Mouse (Mus musculus): ENCODE data around the gene Otoa. TPM values are rescaled to one million over a fixed set of nuclear protein-coding genes. Genes with fewer than 3 reads are reported as not detected.

The Otoa gene
- total RNA-seq, 1 experiment from 2014 or later: 0.12 TPM

DNA sequence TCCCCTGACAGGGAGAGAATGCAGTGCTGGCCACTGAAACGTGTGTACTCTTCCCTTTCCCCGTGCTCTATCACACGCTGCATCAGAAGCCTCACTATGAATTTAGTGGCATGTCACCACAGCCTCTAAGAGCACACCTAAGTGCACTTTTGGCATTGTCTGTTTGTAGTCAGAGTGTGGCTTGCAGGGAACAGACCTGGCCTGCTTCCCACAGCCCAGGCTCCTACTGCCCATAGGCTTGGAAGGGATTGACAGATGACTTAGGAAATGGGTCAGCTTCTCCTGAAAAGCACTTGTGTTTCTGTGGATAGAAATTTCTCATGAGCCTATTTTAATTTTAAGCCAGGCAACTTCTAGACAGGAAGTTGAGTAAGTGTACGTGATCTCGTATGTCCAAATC is 6.0 kb upstream of the Otoa start:
- no peak for ATAC-seq (ENCODE audit: extremely low read depth, insufficient number of reproducible peaks, low FRiP score, poor library complexity, severe bottlenecking)

DNA sequence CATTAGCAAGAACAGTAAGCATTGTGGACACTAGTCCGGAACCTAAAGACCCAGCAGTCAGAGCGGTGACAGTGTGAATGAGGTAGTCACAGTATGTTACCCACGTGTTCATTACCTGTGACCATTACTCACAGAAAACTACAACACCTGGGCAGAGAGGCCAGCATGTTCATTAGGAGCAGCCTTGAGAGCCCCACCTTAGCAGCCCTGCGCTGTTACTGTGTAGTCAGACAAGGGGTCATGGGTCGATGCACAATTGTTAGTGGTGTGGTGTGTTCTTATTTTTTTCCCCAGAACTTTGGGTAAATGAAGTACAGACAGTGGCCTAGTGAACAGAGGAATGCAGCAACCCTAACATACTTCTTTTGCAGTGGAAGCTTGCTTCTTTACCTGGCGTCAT is 4.1 kb upstream of the Otoa start:
- ATAC-seq (ENCODE audit: extremely low read depth, insufficient number of reproducible peaks, low FRiP score, poor library complexity, severe bottlenecking): no peak

DNA sequence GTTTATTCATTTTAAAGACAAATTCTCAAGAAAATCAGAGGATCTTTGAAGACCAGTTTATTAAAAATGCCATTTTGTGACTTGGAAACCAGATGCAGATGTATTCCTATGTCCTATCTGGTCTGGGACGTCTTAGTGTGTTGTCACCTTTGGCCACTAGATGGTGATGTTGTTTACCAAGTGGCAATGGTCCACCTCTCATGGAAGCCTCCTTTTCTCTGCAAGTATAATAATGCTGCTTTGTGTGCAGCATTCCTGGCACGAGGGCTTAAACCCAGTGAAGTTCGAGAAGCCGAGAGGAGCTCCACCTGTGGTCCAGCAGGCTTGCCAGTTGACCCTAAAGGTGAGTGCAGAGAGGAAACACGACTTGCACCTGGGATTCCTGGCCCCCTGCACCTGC is 3.6 kb upstream of the Otoa start:
- ATAC-seq (ENCODE audit: extremely low read depth, insufficient number of reproducible peaks, low FRiP score, poor library complexity, severe bottlenecking): peak; percentile 74

DNA sequence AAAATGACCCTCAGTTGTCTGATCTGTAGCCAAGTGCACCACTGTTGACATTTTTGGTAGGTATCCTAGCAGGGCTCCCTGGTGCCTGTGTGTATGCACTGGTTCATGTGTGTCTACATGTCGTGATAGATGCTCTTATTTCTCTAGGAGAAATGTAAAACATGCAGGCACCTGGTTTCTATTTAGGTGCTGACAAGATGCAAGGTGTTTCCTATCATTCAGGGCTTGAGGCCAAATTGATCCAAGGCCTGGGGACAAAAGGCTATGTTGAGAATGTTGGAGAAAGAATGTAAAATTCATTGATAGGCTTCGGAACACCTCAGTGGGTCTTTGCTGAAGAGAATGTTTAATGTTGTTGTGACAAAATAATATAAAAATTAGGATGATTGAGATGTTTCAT is 366 bp downstream of the Otoa start:
- ATAC-seq (ENCODE audit: extremely low read depth, insufficient number of reproducible peaks, low FRiP score, poor library complexity, severe bottlenecking): no peak

DNA sequence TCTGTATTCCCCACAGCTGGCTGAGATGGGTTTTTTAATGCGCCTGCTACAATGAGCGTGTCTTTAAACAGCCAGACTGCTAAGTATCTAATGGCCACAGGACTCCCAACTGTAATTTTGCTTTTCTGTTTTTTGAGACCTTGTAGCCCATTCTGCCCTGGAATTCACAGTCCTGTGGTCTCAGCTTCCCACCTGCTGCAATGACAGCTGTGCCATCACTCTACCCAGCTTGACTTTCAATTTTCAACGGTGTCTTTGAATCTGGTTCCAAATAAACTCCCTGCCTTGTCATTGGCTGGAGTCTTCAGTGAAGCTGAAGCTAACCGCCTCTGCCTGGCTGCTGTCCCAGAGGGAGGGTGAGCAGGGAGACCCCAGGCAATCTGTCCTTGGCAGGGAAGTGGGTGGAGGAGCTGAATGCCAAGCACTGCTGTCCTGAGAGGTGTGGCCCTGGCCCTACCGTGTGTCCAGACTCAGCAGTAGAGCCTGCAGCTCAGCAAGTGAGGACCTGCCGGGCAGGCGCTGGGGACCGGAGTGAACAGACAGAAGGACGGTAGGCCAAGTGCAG is 1.6 kb downstream of the Otoa start:
- no peak for ATAC-seq (ENCODE audit: extremely low read depth, insufficient number of reproducible peaks, low FRiP score, poor library complexity, severe bottlenecking)

DNA sequence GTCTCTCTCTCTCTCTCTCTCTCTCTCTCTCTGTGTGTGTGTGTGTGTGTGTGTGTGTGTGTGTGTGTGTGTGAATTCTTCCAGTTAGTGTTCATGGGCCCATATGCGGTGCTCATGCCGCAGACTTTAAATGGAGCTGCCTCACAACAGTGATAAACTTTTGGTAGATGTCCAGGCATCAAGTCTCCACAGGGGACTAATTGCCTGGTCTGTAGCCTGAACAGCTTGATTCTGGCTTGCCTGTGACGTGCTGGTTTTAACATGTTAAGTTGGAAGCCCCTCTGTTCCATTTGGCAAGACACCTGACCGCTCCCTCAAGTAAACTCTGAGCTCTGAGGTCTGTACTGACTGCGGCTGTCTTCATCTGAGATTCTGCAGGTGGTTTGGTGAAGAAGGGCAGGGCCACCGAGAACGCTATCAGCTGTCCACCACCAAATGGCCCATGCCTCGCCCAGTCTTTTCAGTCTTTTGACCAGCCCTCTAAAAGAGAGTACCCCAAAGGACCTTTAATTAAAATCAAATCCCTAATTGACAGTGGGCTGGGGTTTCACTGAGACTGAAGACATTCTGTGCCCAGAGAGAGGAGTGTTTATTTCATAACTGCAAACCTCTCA is 3.5 kb downstream of the Otoa start:
- no peak for ATAC-seq (ENCODE audit: extremely low read depth, insufficient number of reproducible peaks, low FRiP score, poor library complexity, severe bottlenecking)

DNA sequence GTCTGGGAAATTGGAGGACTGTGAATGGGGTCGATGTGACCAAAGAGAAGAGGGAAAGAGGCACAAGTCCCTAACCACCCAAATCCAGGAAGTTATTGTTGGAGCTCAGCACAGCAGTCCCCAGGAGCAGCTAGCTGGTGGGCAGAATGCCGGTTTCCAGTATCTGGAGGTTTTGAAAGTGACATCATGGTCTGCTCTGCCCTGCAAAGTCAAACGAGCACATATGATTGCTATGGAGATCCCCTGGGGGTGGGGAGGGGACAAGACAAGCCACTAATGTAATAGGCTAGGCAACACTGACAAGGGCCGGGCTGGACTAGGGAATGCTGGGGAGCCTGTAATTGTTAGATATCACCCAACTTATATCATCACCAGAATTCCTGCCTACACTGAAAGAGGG is 4.0 kb downstream of the Otoa start:
- no peak for ATAC-seq (ENCODE audit: extremely low read depth, insufficient number of reproducible peaks, low FRiP score, poor library complexity, severe bottlenecking)

DNA sequence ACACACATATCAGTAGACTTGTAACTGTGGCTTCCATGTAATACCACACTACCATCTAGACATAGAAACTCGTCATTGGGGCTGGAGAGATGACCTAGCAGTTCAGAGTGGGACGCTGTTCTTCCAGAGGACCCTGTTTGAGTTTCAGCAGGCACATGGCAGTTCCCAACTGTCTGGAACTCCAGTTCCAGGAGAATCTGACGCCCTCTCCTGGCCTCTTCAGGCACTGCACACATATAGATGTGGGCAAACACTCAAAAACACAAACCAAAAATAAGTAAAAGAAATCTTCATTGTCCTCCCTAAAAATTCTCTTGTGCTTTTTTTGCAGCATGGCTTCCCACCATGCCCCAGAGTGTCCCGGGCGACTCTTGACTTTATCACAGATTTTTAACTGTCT is 7.3 kb downstream of the Otoa start:
- ATAC-seq (ENCODE audit: extremely low read depth, insufficient number of reproducible peaks, low FRiP score, poor library complexity, severe bottlenecking): no peak

DNA sequence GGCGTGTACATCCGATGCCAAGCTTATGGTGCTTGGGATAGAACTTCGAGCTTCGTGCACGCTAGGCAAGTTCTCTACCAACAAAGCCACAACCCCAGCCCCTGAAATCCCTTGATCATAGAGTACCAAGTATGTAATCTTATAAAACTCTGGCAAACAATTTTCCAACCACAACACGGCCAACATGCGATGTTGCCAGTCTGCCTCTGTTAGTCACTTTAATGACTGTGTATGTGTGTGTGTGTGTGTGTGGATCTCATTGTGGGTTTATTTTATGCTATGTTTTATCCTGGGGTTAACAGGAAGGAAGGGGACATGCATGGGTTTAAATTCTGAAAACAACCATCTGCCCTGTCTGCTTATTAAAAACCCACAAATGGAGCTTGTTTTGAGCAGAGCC is 9.3 kb downstream of the Otoa start:
- ATAC-seq (ENCODE audit: extremely low read depth, insufficient number of reproducible peaks, low FRiP score, poor library complexity, severe bottlenecking): no peak

DNA sequence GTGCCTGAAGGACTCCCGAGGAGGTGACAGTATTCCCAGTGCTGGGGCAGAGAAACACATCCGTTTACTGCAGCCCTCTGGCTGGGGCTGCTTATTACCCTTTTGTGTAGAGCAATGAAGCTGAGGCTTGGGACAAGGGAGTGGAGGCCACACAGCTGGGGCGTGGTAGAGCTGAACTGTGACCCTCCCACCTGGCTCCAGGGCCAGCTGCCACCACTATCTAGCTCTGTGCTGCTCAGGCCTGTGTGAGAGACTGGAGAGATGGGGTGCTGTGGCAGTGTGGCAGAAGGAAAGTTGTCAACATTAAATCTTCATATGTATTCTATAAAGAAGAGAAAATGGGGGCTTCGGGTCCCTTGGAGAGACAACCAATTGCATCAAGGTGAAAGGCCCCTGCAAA is 11.6 kb downstream of the Otoa start:
- ATAC-seq (ENCODE audit: extremely low read depth, insufficient number of reproducible peaks, low FRiP score, poor library complexity, severe bottlenecking): no peak

DNA sequence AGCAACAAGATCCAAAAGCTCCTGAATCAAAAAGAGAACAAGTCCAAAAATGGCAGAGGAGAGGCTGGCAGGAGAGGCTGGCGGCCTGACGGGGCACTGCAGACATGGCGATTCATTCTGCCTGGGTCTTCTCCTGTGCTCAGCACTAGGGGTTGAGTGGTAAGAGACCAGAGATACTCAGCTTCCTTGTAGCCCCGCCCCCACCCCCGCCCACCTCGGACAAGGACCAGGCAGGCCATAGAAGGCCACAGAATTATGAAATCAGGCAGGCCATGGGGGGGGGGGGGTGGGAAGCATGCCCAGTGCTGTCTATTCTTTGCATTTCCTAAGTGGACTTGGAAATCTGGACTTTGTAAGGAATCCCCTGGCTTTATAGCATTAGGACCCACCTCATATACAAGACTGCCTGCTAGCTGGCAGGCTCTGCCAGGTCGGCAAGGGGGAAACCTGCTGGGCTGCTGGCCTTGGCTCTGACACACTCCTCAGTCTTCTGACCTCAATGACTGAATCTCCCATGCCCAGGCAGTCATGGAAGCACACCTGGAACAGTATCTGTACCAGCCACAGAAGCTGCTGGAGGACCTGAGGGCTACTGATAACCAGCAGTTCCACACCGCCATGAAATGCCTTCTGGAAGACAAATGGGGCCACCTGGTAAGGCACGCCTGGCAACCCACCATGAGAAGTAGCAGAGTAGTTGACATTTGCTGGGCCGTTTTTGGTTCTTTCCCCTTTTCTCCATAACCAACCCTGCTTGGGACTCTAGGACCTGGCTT is 17.4 kb downstream of the Otoa start:
- ATAC-seq (ENCODE audit: extremely low read depth, insufficient number of reproducible peaks, low FRiP score, poor library complexity, severe bottlenecking): no peak

DNA sequence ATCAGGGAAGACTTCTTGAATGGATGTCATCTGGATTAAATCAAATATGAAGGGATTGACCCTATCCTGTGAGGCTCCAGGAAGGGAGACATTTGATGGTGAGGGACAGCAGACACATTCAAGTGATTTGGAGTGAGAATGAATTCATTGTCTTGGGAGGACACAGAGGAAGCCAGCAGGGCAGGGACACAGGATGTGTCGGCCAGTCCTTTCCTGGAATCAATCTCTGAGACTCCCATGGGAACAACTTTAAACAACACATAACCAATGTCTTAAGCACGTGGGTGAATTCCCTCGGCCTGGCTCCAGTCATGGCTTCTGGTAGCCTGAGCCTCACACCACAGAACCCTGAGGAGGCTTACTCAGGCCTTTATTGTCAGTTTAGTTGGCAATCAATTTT is 26.4 kb downstream of the Otoa start:
- ATAC-seq (ENCODE audit: extremely low read depth, insufficient number of reproducible peaks, low FRiP score, poor library complexity, severe bottlenecking): no peak

DNA sequence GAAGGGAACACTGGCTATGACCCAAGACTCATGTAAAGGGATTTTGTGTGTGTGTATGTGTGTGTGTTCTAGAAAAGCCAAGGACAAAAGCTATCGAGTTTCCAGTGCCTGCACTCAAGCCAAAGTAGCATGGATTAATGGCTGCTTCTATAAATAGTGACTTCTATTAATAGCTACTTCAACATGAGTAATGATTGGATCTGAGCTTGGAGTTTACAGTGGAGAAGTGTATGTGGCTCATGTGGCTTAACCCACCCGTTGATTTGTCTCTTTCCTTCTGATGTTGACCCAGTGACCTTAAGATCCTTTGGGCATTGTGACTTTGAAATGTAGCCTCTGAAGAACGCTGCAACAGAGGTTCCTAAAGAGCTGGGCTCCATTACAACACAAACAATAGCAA is 29.9 kb downstream of the Otoa start:
- ATAC-seq (ENCODE audit: extremely low read depth, insufficient number of reproducible peaks, low FRiP score, poor library complexity, severe bottlenecking): no peak

DNA sequence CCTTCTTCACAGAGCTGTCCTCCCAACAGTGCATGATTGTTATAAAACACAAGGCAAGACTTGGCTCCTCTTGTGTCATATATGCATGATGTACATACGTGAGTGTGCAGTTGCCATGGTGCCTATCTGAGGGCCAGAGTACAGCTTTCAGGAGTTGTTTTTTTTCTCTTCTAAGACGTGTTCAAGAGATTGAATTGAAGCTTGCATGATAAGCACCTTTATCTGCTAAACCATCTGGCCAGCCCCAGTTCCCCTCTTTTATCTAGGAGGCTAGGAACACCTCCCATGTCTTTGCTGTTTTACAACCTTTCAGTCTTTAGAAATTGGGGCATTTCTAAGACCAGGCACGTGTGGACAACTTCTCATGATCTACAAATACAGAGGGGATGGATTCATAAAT is 30.3 kb downstream of the Otoa start:
- no peak for ATAC-seq (ENCODE audit: extremely low read depth, insufficient number of reproducible peaks, low FRiP score, poor library complexity, severe bottlenecking)

DNA sequence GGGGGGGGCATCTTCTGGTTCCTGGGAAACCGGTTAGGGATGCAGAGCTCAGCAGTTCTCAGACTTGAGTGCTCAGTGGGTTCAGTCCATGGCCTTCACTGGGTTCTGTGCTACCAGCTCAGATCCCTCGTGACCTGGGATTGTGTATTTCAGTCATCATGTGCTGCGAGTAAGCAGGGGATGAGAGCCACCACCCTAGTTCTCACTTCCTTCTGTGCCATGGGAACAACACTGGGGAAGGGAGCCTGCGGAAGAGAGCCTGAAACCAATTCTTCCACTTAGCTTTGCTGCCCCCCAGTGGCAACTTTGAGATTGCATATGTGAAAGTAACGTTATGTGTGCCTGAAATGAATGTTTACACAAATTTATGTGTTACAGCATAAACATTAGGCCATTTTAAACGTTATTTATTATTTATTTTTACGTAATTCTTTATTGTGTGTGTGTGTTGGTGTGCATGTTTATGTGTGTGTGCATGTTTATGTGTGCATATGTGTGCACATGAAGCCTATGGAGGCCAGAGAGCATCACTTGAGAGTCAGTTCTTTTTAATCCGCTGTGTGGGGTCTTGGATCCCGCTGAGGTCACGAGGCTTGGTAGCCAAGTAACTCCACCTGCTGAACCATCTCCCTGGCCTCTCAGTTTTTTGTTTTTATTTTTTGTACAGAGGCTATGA is 38.8 kb downstream of the Otoa start:
- peak; percentile 55; the same call in 1 of the 2 replicates for ATAC-seq (ENCODE audit: extremely low read depth, insufficient number of reproducible peaks, low FRiP score, poor library complexity, severe bottlenecking)

DNA sequence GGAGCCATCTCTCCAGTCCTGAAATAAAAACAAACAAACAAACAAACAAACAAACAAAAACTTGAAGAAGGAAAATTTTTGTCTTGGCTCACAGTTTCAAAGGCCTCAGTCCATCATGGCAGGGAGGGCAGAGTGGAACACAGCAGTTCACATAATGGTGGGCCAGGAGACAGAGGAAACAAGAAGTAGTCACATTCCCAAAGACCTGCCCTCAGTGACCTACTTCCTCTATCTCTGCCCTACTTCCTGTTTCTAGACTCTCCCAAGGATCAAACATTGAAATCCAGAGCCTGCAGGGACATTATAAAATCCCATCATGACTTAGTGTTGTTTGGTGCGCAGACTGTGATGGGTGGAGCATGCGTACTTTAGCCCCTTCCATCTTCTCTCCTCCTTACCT is 49.4 kb downstream of the Otoa start:
- no peak for ATAC-seq (ENCODE audit: extremely low read depth, insufficient number of reproducible peaks, low FRiP score, poor library complexity, severe bottlenecking)

DNA sequence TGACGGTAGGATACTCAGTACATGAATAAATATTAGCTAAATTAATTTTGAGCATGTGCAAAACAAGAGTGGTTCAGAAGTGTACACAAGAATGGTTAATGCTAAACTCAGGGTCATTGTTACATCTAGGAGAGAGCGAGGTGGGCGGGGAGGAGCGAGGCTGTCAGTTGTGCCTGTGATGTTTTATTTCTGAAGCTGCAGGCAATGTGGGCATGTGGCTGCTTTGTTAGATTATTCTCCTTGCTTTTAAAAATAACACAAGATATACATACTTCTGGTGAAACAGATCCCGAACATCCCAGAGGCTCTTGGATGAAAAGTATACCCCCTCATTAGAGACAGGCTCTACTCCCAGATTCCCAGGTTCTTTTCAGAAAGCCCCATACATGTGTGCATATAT is 59.8 kb downstream of the Otoa start:
- ATAC-seq (ENCODE audit: extremely low read depth, insufficient number of reproducible peaks, low FRiP score, poor library complexity, severe bottlenecking): no peak

DNA sequence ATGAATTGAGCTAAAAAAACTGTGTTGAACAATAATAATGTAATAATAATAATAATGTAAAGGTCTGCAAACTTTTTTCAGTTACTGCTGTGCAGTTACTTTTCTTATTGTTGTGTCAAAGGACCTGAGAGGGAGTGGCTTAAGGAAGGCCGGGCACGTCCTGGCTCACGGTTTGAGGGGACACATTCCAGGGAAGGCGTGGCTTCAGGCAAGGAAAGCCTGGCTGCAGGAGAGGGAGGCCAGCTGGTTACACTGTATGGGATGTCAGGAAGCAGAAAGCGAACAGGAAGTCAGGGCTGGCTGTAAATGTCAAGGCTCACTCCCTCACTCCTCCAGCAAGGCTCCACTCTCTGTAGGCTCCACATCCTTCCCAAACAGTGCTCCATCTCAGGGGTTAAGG is 69.2 kb downstream of the Otoa start:
- no peak for ATAC-seq (ENCODE audit: extremely low read depth, insufficient number of reproducible peaks, low FRiP score, poor library complexity, severe bottlenecking)

DNA sequence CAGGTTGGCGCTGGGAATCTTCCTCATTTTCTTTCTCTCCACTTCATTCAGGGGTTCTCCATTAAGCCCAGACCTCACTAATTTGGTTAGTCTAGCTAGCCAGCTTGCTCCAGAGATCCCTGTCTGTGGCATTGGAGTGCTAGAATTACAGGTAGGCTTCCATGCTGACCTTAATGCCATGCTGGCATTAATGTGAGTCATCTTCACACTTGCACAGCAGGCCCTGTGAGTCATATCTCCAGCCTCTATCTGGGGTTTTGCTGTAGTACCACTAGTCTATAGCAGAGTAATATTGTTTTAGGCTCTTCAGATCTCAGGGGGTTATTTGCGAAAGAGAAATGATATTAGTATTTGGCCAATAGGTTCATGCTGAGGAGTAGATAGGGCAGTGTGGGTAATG is 70.7 kb downstream of the Otoa start:
- ATAC-seq (ENCODE audit: extremely low read depth, insufficient number of reproducible peaks, low FRiP score, poor library complexity, severe bottlenecking): no peak

DNA sequence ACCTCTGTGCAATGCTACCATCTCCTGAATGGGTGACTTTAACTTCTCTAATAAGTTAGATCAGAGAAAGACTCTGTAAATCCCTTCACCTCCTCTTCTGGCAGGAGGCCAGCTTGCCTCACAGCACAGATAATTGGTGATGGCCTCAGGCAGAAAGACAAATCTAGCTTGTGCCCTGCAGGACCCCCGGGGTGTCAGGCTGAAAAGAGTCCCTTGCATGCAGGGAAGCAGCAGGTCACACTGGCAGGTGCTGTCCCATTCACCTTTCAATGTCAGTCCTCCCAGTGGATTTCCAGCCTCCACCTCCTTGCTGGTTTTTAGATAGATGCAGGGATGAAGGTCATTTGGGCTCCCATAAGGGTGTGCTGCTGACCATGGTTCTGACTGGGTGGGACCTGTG is 84.2 kb downstream of the Otoa start:
- no peak for ATAC-seq (ENCODE audit: extremely low read depth, insufficient number of reproducible peaks, low FRiP score, poor library complexity, severe bottlenecking)
